Mouse (Mus musculus) limb, embryonic 10.5 days (tissue): ENCODE measurements around the gene Vav2. TPM values are rescaled to one million over a fixed set of nuclear protein-coding genes. Genes with fewer than 3 reads are reported as not detected.
A peak's percentile ranks its signal among the peaks of the same experiment; 100 is the strongest.

Source experiments
- DNase-seq: peaks from one replicate; pipeline ENCODE4 v3.0.0-alpha.2; 2017; ENCODE audit warnings: low spot score
- H3K27ac ChIP-seq: fragments of 300-500 bp; sonication (generic); 2 replicates; pipeline ENCODE4 v1.5.1; 2016; ENCODE audit warnings: mild to moderate bottlenecking
- H3K27me3 ChIP-seq: fragments of 300-500 bp; sonication (generic); 2 replicates; pipeline ENCODE4 v1.6.1; 2016; ENCODE audit warnings: low read depth, mild to moderate bottlenecking; ENCODE audit not compliant: poor library complexity, severe bottlenecking
- H3K36me3 ChIP-seq: fragments of 300-500 bp; sonication (generic); 2 replicates; pipeline ENCODE4 v1.6.1; 2016; ENCODE audit warnings: mild to moderate bottlenecking, moderate library complexity
- H3K4me1 ChIP-seq: fragments of 300-500 bp; sonication (generic); 2 replicates; pipeline ENCODE4 v1.6.1; 2016
- H3K4me3 ChIP-seq: fragments of 300-500 bp; sonication (generic); 2 replicates; pipeline ENCODE4 v1.5.1; 2016; ENCODE audit warnings: mild to moderate bottlenecking, moderate library complexity
- H3K9me3 ChIP-seq: fragments of 300-500 bp; sonication (generic); replicated peaks from 2 replicates; pipeline ENCODE4 v1.6.1; 2016; ENCODE audit warnings: mild to moderate bottlenecking
- WGBS: fragments of 180-500 bp; shearing (Covaris S2); methylation state at CpG from one replicate; pipeline ENCODE4 v1.1.7; 2016; 5-methylcytosine and 5-hydroxymethylcytosine counted together
- polyA plus RNA-seq: library from polyadenylated mRNA; unstranded; fragments of >200 nt; fragmentation: Nextera tagmentation; extraction: Ambion mirVana; gene quantifications from 2 replicates; pipeline ENCODE4 v1.2.1, GENCODE M21; 2016

Vav2 gene
- polyA plus RNA-seq, 1 experiment from 2014 or later: 9.2 TPM

GRCm38 (mm10) chr2:27247487-27247863 is 179.4 kb downstream of the Vav2 start:
- H3K27ac ChIP-seq: 0 out of 2 replicates have a peak overlapping the region, but pooled peaks have one; percentile 0
- no peak for DNase-seq

GRCm38 (mm10) chr2:27246712-27247486 is 179.9 kb downstream of the Vav2 start:
- no peak for DNase-seq
- Histone ChIP-seq H3K27ac (0 out of 2 replicates have a peak overlapping the region, but pooled peaks have one; percentile 0), H3K36me3 (no peaks in the 10 kb centered on the region), H3K4me1 (peaks cover 15% of the 10 kb centered on the region; the same call in 1 of the 2 replicates), H3K9me3 (no peaks in the 10 kb centered on the region), H3K4me3 (no peak overlapping the region), H3K27me3 (no peaks in the 10 kb centered on the region)
- 59% methylated on average over 7 of the region's 7 CpGs for whole genome bisulfite sequencing

More at GRCm38 (mm10) chr2:27247487-27247863, 179.4 kb downstream of the Vav2 start:
- Histone ChIP-seq H3K36me3 (no peaks in the 10 kb centered on the region), H3K9me3 (no peaks in the 10 kb centered on the region), H3K4me3 (no peak overlapping the region), H3K27me3 (no peaks in the 10 kb centered on the region), H3K4me1 (peaks cover 15% of the 10 kb centered on the region; the same call in 1 of the 2 replicates)
- WGBS: 69% methylated on average over 2 of the region's 2 CpGs

- Histone ChIP-seq H3K4me3 (no peak overlapping the region), H3K36me3 (no peaks in the 10 kb centered on the region), H3K9me3 (no peaks in the 10 kb centered on the region), H3K4me1 (peaks cover 15% of the 10 kb centered on the region; the same call in 1 of the 2 replicates), H3K27ac (no peak overlapping the region), H3K27me3 (no peaks in the 10 kb centered on the region)
- DNase-seq: no peak
- WGBS: 72% methylated on average over 7 of the region's 7 CpGs
Measured at GRCm38 (mm10) chr2:27245947-27246346, 180.9 kb downstream of the Vav2 start.

- Histone ChIP-seq H3K4me3 (no peak overlapping the region), H3K9me3 (no peaks in the 10 kb centered on the region), H3K4me1 (peaks cover 14% of the 10 kb centered on the region), H3K27me3 (peaks cover 6% of the 10 kb centered on the region; the same call in 1 of the 2 replicates), H3K36me3 (no peaks in the 10 kb centered on the region), H3K27ac (no peak overlapping the region)
- 26% methylated on average over 4 of the region's 4 CpGs for WGBS
- DNase-seq: peak; percentile 82
Measured at GRCm38 (mm10) chr2:27237342-27237741, 189.5 kb downstream of the Vav2 start.

- peak overlapping the region; percentile 62 for H3K27ac ChIP-seq
- H3K27me3 ChIP-seq: peaks cover 6% of the 10 kb centered on the region; the same call in 1 of the 2 replicates
- H3K4me1 ChIP-seq: peaks cover 21% of the 10 kb centered on the region
- 29% methylated on average over 3 of the region's 3 CpGs for WGBS
- no peaks in the 10 kb centered on the region for H3K36me3 ChIP-seq
- H3K9me3 ChIP-seq: no peaks in the 10 kb centered on the region
- peak; percentile 83 for DNase-seq
- H3K4me3 ChIP-seq: no peak overlapping the region
Measured at GRCm38 (mm10) chr2:27235729-27236128, 191.1 kb downstream of the Vav2 start.

GRCm38 (mm10) chr2:27232376-27232775 is 194.5 kb downstream of the Vav2 start:
- peaks cover 6% of the 10 kb centered on the region; the same call in 1 of the 2 replicates for H3K27me3 ChIP-seq
- DNase-seq: no peak
- H3K9me3 ChIP-seq: no peaks in the 10 kb centered on the region
- no peak overlapping the region for H3K4me3 ChIP-seq
- no peaks in the 10 kb centered on the region for H3K36me3 ChIP-seq
- 24% methylated on average over 7 of the region's 7 CpGs for WGBS
- peak overlapping the region; percentile 66 for H3K27ac ChIP-seq
- H3K4me1 ChIP-seq: peaks cover 21% of the 10 kb centered on the region

GRCm38 (mm10) chr2:27229481-27230105 is 197.2 kb downstream of the Vav2 start:
- H3K27me3 ChIP-seq: no peaks in the 10 kb centered on the region
- no peaks in the 10 kb centered on the region for H3K9me3 ChIP-seq
- no peak overlapping the region for H3K4me3 ChIP-seq
- no peak for DNase-seq
- 87% methylated on average over 2 of the region's 2 CpGs for WGBS
- peaks cover 35% of the 10 kb centered on the region for H3K4me1 ChIP-seq
- H3K36me3 ChIP-seq: no peaks in the 10 kb centered on the region
- no peak overlapping the region for H3K27ac ChIP-seq

- Histone ChIP-seq H3K27me3 (no peaks in the 10 kb centered on the region), H3K4me1 (peaks cover 33% of the 10 kb centered on the region), H3K27ac (no peak overlapping the region), H3K9me3 (no peaks in the 10 kb centered on the region), H3K36me3 (no peaks in the 10 kb centered on the region), H3K4me3 (no peak overlapping the region)
- 80% methylated on average over 5 of the region's 5 CpGs for WGBS
- no peak for DNase-seq
Measured at GRCm38 (mm10) chr2:27228809-27229480, 197.9 kb downstream of the Vav2 start.

GRCm38 (mm10) chr2:27226572-27226971 is 200.3 kb downstream of the Vav2 start:
- no peak for DNase-seq
- WGBS: 76% methylated on average over 7 of the region's 7 CpGs
- H3K9me3 ChIP-seq: no peaks in the 10 kb centered on the region
- no peaks in the 10 kb centered on the region for H3K27me3 ChIP-seq
- H3K4me1 ChIP-seq: peaks cover 23% of the 10 kb centered on the region
- H3K4me3 ChIP-seq: no peak overlapping the region
- H3K36me3 ChIP-seq: no peaks in the 10 kb centered on the region
- peak overlapping the region; percentile 50 for H3K27ac ChIP-seq

GRCm38 (mm10) chr2:27223012-27223421 is 203.8 kb downstream of the Vav2 start:
- 86% methylated on average over 7 of the region's 7 CpGs for WGBS
- H3K9me3 ChIP-seq: no peaks in the 10 kb centered on the region
- H3K27ac ChIP-seq: peak overlapping the region; percentile 15; the same call in 1 of the 2 replicates
- no peaks in the 10 kb centered on the region for H3K27me3 ChIP-seq
- peaks cover 27% of the 10 kb centered on the region for H3K4me1 ChIP-seq
- no peak for DNase-seq
- H3K36me3 ChIP-seq: no peaks in the 10 kb centered on the region
- no peak overlapping the region for H3K4me3 ChIP-seq

GRCm38 (mm10) chr2:27218569-27218968 is 208.3 kb downstream of the Vav2 start:
- Histone ChIP-seq H3K4me1 (peaks cover 23% of the 10 kb centered on the region), H3K9me3 (no peaks in the 10 kb centered on the region), H3K27ac (no peak overlapping the region; the same call in 1 of the 2 replicates), H3K4me3 (no peak overlapping the region), H3K36me3 (no peaks in the 10 kb centered on the region), H3K27me3 (no peaks in the 10 kb centered on the region)
- WGBS: 75% methylated on average over 8 of the region's 8 CpGs
- no peak for DNase-seq

GRCm38 (mm10) chr2:27218121-27218544 is 208.7 kb downstream of the Vav2 start:
- DNase-seq: no peak
- Histone ChIP-seq H3K27me3 (no peaks in the 10 kb centered on the region), H3K27ac (peak overlapping the region; percentile 44), H3K4me1 (peaks cover 26% of the 10 kb centered on the region), H3K4me3 (no peak overlapping the region), H3K9me3 (no peaks in the 10 kb centered on the region), H3K36me3 (no peaks in the 10 kb centered on the region)
- 76% methylated on average over 2 of the region's 2 CpGs for WGBS
